Comparison of ENCODE assay signal across 8 mouse cellular contexts in the genomic region with DNA sequence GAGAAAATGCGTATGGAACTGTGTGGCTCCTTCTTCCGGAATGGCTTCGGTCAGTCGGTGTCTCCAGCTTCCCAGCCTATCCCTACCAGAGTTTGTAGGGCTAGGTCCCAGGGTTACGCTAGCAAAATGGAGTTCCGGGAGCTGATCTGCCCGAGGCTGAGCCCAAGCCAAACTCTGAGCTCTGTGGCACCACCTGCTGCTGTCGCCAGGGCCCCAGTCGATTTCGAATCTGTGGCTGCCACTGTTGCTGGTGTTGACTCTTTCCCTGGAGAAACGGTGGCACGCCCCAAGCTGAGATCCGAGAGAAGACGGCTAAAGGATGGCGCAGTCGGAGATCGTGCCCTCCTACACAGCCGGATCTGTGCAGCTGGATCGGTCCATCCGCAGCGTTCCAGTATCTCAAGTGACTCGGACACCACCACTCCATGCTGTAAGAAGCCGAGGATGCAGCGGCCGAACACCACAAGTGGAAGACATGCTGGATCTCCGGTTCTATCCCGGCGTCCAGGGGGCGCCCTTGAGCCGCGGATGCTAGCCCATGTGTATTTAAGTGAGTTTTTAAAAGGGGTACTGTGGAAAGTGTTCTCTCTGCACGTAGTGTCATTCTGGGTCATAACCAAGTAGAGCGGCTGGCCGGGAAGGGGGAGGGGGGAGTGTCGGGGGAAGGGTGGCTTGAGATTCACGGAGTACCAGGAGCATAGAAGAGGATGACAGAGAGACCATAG. TPM values are rescaled to one million over a fixed set of nuclear protein-coding genes. Genes with fewer than 3 reads are reported as not detected.
DNase-seq lines count a peak whose midpoint lies in the region; ATAC-seq lines count a peak whose summit lies in the region.

No protein-coding gene starts in this region.

- peak overlapping the region; percentile 48 for H3K4me2 ChIP-seq in hindbrain, embryonic 14.5 days (replicated peaks)

- no peaks in the 10 kb centered on the region for H3K9me3 ChIP-seq in hindbrain, embryonic 14.5 days (ENCODE audit: control insufficient read depth, low read length)

- peak; percentile 82 for DNase-seq in NIH3T3 (ENCODE audit: low read depth)
- peak; percentile 83 to 88 for DNase-seq in cerebellum, postnatal 14 days
- DNase-seq in frontal cortex, postnatal 25 days (ENCODE audit: low spot score in 2 of 2): peak; percentile 72 to 80
- DNase-seq in hindbrain, embryonic 14.5 days (ENCODE audit: low spot score): peak; percentile 66
- peak; percentile 79 to 81 for DNase-seq in layer of hippocampus, postnatal 36 days
- DNase-seq in lung, postnatal 36 days: peak; percentile 96
- DNase-seq in retina, postnatal 7 days (ENCODE audit: low read depth, low spot score): peak; percentile 43
- peak; percentile 78 for DNase-seq in urinary bladder, adult 2 months (ENCODE audit: low spot score)

- H3K4me1 ChIP-seq in hindbrain, embryonic 14.5 days (replicated peaks; ENCODE audit: control insufficient read depth, insufficient read depth, low read length): no peaks in the 10 kb centered on the region

- H3K27me3 ChIP-seq in hindbrain, embryonic 14.5 days (ENCODE audit: control insufficient read depth, insufficient read depth, low read length): no peaks in the 10 kb centered on the region

- H3K9ac ChIP-seq in hindbrain, embryonic 14.5 days: peak overlapping the region; percentile 32

- H3K27ac ChIP-seq in hindbrain, embryonic 14.5 days: no peak overlapping the region

- no peaks in the 10 kb centered on the region; the same call in 1 of the 2 replicates for H3K36me3 ChIP-seq in hindbrain, embryonic 14.5 days (replicated peaks; ENCODE audit: control insufficient read depth, insufficient read depth)

- ATAC-seq in hindbrain, embryonic 14.5 days (ENCODE audit: low FRiP score): no peak; the same call in 1 of the 2 replicates

- H3K4me3 ChIP-seq in hindbrain, embryonic 14.5 days (replicated peaks; ENCODE audit: low read length): peak overlapping the region; percentile 21

- 2% methylated on average over 36 of the region's 36 CpGs for WGBS in hindbrain, embryonic 14.5 days

RNA-seq across cellular contexts. Expression of a gene that starts 6.7 kb away (rescaled TPM):
- polyA plus RNA-seq in hindbrain, embryonic 14.5 days (2014; fragmentation: Nextera tagmentation; extraction: Ambion mirVana): 0.39 and 1.0 TPM in 2 replicates
- under 1 TPM in 1 of 2 experiments, not detected in 1; 0.65 TPM for total RNA-seq in layer of hippocampus, postnatal 36 days (2021)
- 4.0 and 4.7 TPM in 2 replicates for polyA plus RNA-seq in urinary bladder, adult 2 months (2012; rRNA removed)

RNA-seq across cellular contexts. Expression of a gene that starts 11.6 kb away (rescaled TPM):
- 10.6 and 13.0 TPM in 2 replicates for polyA plus RNA-seq in hindbrain, embryonic 14.5 days (2014; fragmentation: Nextera tagmentation; extraction: Ambion mirVana)
- total RNA-seq in layer of hippocampus, postnatal 36 days (2021): 1 to 10 TPM; 2.7 to 2.8 TPM
- 2.9 and 3.7 TPM in 2 replicates for polyA plus RNA-seq in urinary bladder, adult 2 months (2012; rRNA removed)

RNA-seq across cellular contexts. Expression of a gene that starts 15.4 kb away (rescaled TPM):
- polyA plus RNA-seq in hindbrain, embryonic 14.5 days (2014; fragmentation: Nextera tagmentation; extraction: Ambion mirVana): 226 and 227 TPM in 2 replicates
- total RNA-seq in layer of hippocampus, postnatal 36 days (2021): 100 to 1,000 TPM; 121 to 122 TPM
- polyA plus RNA-seq in urinary bladder, adult 2 months (2012; rRNA removed): 246 and 264 TPM in 2 replicates

RNA-seq across cellular contexts. Expression of a gene that starts 15.4 kb away (rescaled TPM):
- 166 and 188 TPM in 2 replicates for polyA plus RNA-seq in hindbrain, embryonic 14.5 days (2014; fragmentation: Nextera tagmentation; extraction: Ambion mirVana)
- total RNA-seq in layer of hippocampus, postnatal 36 days (2021): 10 to 100 TPM; 79.1 to 81.4 TPM
- 159 and 183 TPM in 2 replicates for polyA plus RNA-seq in urinary bladder, adult 2 months (2012; rRNA removed)

RNA-seq across cellular contexts. Expression of a gene that starts 29.0 kb away (rescaled TPM):
- polyA plus RNA-seq in hindbrain, embryonic 14.5 days (2014; fragmentation: Nextera tagmentation; extraction: Ambion mirVana): 2.7 and 5.4 TPM in 2 replicates
- 1 to 10 TPM; 6.0 to 7.7 TPM for total RNA-seq in layer of hippocampus, postnatal 36 days (2021)
- polyA plus RNA-seq in urinary bladder, adult 2 months (2012; rRNA removed): 5.6 and 7.6 TPM in 2 replicates

Comparison
In these comparisons a context has a peak if more than half of its experiments do, and no peak if none do; other contexts are left out.
1. DNase-seq: peak in every context shown above with its lines; median percentile 96 in lung, postnatal 36 days; 86 in cerebellum, postnatal 14 days; 82 in NIH3T3; 80 in layer of hippocampus, postnatal 36 days; 78 in urinary bladder, adult 2 months; 76 in frontal cortex, postnatal 25 days; 66 in hindbrain, embryonic 14.5 days; 43 in retina, postnatal 7 days.